Mouse (Mus musculus): Measurements from ENCODE around the gene Hip1. TPM values are rescaled to one million over a fixed set of nuclear protein-coding genes. Genes with fewer than 3 reads are reported as not detected.

Gene Hip1
- total and polyA plus RNA-seq, 2 experiments from 2014 or later: 9.8 to 41.0 TPM

- H3K27me3 ChIP-seq (ENCODE audit: control insufficient read depth, insufficient read depth, low read length): no peaks in the 10 kb centered on the region
- H3K9me3 ChIP-seq (replicated peaks; ENCODE audit: control insufficient read depth, low read length): no peaks in the 10 kb centered on the region
- H3K4me1 ChIP-seq (ENCODE audit: control insufficient read depth, insufficient read depth): peaks cover 15% of the 10 kb centered on the region
- no peak overlapping the region for H3K9ac ChIP-seq (replicated peaks; ENCODE audit: low read depth, low read length)
- peaks cover 17% of the 10 kb centered on the region for H3K36me3 ChIP-seq (replicated peaks; ENCODE audit: control insufficient read depth, insufficient read depth, low read length)
- H3K27ac ChIP-seq (ENCODE audit: low read depth): no peak overlapping the region
- no peak overlapping the region for H3K4me2 ChIP-seq (ENCODE audit: low read depth, low read length)
- no peak for ATAC-seq (ENCODE audit: insufficient read depth, low read depth)
- DNase-seq (ENCODE audit: low spot score): no peak
- 69% methylated on average over 6 of the region's 6 CpGs for WGBS
- TF ChIP-seq CTCF (IDR thresholded peaks at IDR 0.05; ENCODE audit: low read depth): no peak
- no peak for TF ChIP-seq EP300 (IDR thresholded peaks at IDR 0.05; ENCODE audit: low read depth)
- no peak overlapping the region for H3K4me3 ChIP-seq (ENCODE audit: low read depth, low read length)
Measured at GRCm38 (mm10) chr5:135368312-135368711, 176.6 kb downstream of the Hip1 start.

- peaks cover 15% of the 10 kb centered on the region for H3K4me1 ChIP-seq (ENCODE audit: control insufficient read depth, insufficient read depth)
- no peak for DNase-seq (ENCODE audit: low spot score)
- H3K4me3 ChIP-seq (ENCODE audit: low read depth, low read length): no peak overlapping the region
- H3K9ac ChIP-seq (replicated peaks; ENCODE audit: low read depth, low read length): no peak overlapping the region
- no peak for ATAC-seq (ENCODE audit: insufficient read depth, low read depth)
- H3K27me3 ChIP-seq (ENCODE audit: control insufficient read depth, insufficient read depth, low read length): no peaks in the 10 kb centered on the region
- no peaks in the 10 kb centered on the region for H3K9me3 ChIP-seq (replicated peaks; ENCODE audit: control insufficient read depth, low read length)
- H3K27ac ChIP-seq (ENCODE audit: low read depth): no peak overlapping the region
- H3K4me2 ChIP-seq (ENCODE audit: low read depth, low read length): no peak overlapping the region
- H3K36me3 ChIP-seq (replicated peaks; ENCODE audit: control insufficient read depth, insufficient read depth, low read length): peaks cover 13% of the 10 kb centered on the region
- TF ChIP-seq CTCF (IDR thresholded peaks at IDR 0.05; ENCODE audit: low read depth) (peak; percentile 43; the same call in 1 of the 2 replicates), EP300 (IDR thresholded peaks at IDR 0.05; ENCODE audit: low read depth) (no peak)
- 48% methylated on average over 6 of the region's 6 CpGs for WGBS
Measured at GRCm38 (mm10) chr5:135367841-135368240, 177.1 kb downstream of the Hip1 start.

- no peak overlapping the region for H3K4me3 ChIP-seq (ENCODE audit: low read depth, low read length)
- H3K4me2 ChIP-seq (ENCODE audit: low read depth, low read length): no peak overlapping the region
- H3K9me3 ChIP-seq (replicated peaks; ENCODE audit: control insufficient read depth, low read length): no peaks in the 10 kb centered on the region
- H3K27me3 ChIP-seq (ENCODE audit: control insufficient read depth, insufficient read depth, low read length): no peaks in the 10 kb centered on the region
- TF ChIP-seq CTCF (IDR thresholded peaks at IDR 0.05; ENCODE audit: low read depth) (peak; percentile 69), EP300 (IDR thresholded peaks at IDR 0.05; ENCODE audit: low read depth) (no peak)
- DNase-seq (ENCODE audit: low spot score) (peak; percentile 27), ATAC-seq (ENCODE audit: insufficient read depth, low read depth) (peak; percentile 30; the same call in 1 of the 2 replicates)
- H3K27ac ChIP-seq (ENCODE audit: low read depth): no peak overlapping the region
- H3K4me1 ChIP-seq (ENCODE audit: control insufficient read depth, insufficient read depth): peaks cover 6% of the 10 kb centered on the region; the same call in 1 of the 2 replicates
- H3K36me3 ChIP-seq (replicated peaks; ENCODE audit: control insufficient read depth, insufficient read depth, low read length): no peaks in the 10 kb centered on the region
- H3K9ac ChIP-seq (replicated peaks; ENCODE audit: low read depth, low read length): no peak overlapping the region
- WGBS: 24% methylated on average over 12 of the region's 12 CpGs
Measured at GRCm38 (mm10) chr5:135363540-135363939, 181.4 kb downstream of the Hip1 start.

GRCm38 (mm10) chr5:135362572-135362971 lies 182.3 kb downstream of the Hip1 start:
- WGBS: 76% methylated on average over 3 of the region's 3 CpGs
- peaks cover 6% of the 10 kb centered on the region; the same call in 1 of the 2 replicates for H3K4me1 ChIP-seq (ENCODE audit: control insufficient read depth, insufficient read depth)
- no peaks in the 10 kb centered on the region for H3K36me3 ChIP-seq (replicated peaks; ENCODE audit: control insufficient read depth, insufficient read depth, low read length)
- ATAC-seq (ENCODE audit: insufficient read depth, low read depth) (no peak), DNase-seq (ENCODE audit: low spot score) (no peak)
- H3K9me3 ChIP-seq (replicated peaks; ENCODE audit: control insufficient read depth, low read length): no peaks in the 10 kb centered on the region
- H3K27me3 ChIP-seq (ENCODE audit: control insufficient read depth, insufficient read depth, low read length): no peaks in the 10 kb centered on the region
- no peak overlapping the region for H3K4me3 ChIP-seq (ENCODE audit: low read depth, low read length)
- H3K9ac ChIP-seq (replicated peaks; ENCODE audit: low read depth, low read length): no peak overlapping the region
- no peak overlapping the region for H3K27ac ChIP-seq (ENCODE audit: low read depth)
- no peak overlapping the region for H3K4me2 ChIP-seq (ENCODE audit: low read depth, low read length)
- TF ChIP-seq CTCF (IDR thresholded peaks at IDR 0.05; ENCODE audit: low read depth): no peak
- TF ChIP-seq EP300 (IDR thresholded peaks at IDR 0.05; ENCODE audit: low read depth): no peak

- H3K9me3 ChIP-seq (replicated peaks; ENCODE audit: control insufficient read depth, low read length): no peaks in the 10 kb centered on the region
- no peak for TF ChIP-seq CTCF (IDR thresholded peaks at IDR 0.05; ENCODE audit: low read depth)
- TF ChIP-seq EP300 (IDR thresholded peaks at IDR 0.05; ENCODE audit: low read depth): no peak
- no peak overlapping the region for H3K4me2 ChIP-seq (ENCODE audit: low read depth, low read length)
- H3K9ac ChIP-seq (replicated peaks; ENCODE audit: low read depth, low read length): no peak overlapping the region
- DNase-seq (ENCODE audit: low spot score): no peak
- H3K4me1 ChIP-seq (ENCODE audit: control insufficient read depth, insufficient read depth): peaks cover 6% of the 10 kb centered on the region; the same call in 1 of the 2 replicates
- H3K36me3 ChIP-seq (replicated peaks; ENCODE audit: control insufficient read depth, insufficient read depth, low read length): no peaks in the 10 kb centered on the region
- H3K27me3 ChIP-seq (ENCODE audit: control insufficient read depth, insufficient read depth, low read length): no peaks in the 10 kb centered on the region
- ATAC-seq (ENCODE audit: insufficient read depth, low read depth): peak; percentile 64; the same call in 1 of the 2 replicates
- H3K4me3 ChIP-seq (ENCODE audit: low read depth, low read length): no peak overlapping the region
- H3K27ac ChIP-seq (ENCODE audit: low read depth): no peak overlapping the region
- 40% methylated on average over 2 of the region's 2 CpGs for WGBS
Measured at GRCm38 (mm10) chr5:135359772-135360171, 185.1 kb downstream of the Hip1 start.

GRCm38 (mm10) chr5:135357556-135357955 lies 187.4 kb downstream of the Hip1 start:
- peaks cover 6% of the 10 kb centered on the region; the same call in 1 of the 2 replicates for H3K4me1 ChIP-seq (ENCODE audit: control insufficient read depth, insufficient read depth)
- ATAC-seq (ENCODE audit: insufficient read depth, low read depth): no peak
- no peak overlapping the region for H3K4me2 ChIP-seq (ENCODE audit: low read depth, low read length)
- no peaks in the 10 kb centered on the region for H3K36me3 ChIP-seq (replicated peaks; ENCODE audit: control insufficient read depth, insufficient read depth, low read length)
- H3K9ac ChIP-seq (replicated peaks; ENCODE audit: low read depth, low read length): no peak overlapping the region
- H3K9me3 ChIP-seq (replicated peaks; ENCODE audit: control insufficient read depth, low read length): no peaks in the 10 kb centered on the region
- WGBS: 77% methylated on average over 2 of the region's 2 CpGs
- H3K4me3 ChIP-seq (ENCODE audit: low read depth, low read length): no peak overlapping the region
- TF ChIP-seq CTCF (IDR thresholded peaks at IDR 0.05; ENCODE audit: low read depth) (no peak), EP300 (IDR thresholded peaks at IDR 0.05; ENCODE audit: low read depth) (no peak)
- DNase-seq (ENCODE audit: low spot score): no peak
- H3K27ac ChIP-seq (ENCODE audit: low read depth): no peak overlapping the region
- H3K27me3 ChIP-seq (ENCODE audit: control insufficient read depth, insufficient read depth, low read length): peaks cover 12% of the 10 kb centered on the region

Small RNAs within 50 kb of the gene (microRNA-seq; reads per million reads assigned to microRNA genes)
- 1.1 reads per million for gene Mir7033

Other genes starting within 250 kb of the Hip1 start
- not detected in 2 replicates for gene Fkbp6, start 195.1 kb downstream of the Hip1 start, total RNA-seq (2014; rRNA removed; ENCODE audit: low replicate concordance)
- gene Fkbp6, start 195.1 kb downstream of the Hip1 start, polyA plus RNA-seq (2015; fragmentation: Nextera tagmentation; extraction: Ambion mirVana): not detected in 2 replicates
- not detected in 2 replicates for gene Trim50, start 191.8 kb downstream of the Hip1 start, total RNA-seq (2014; rRNA removed; ENCODE audit: low replicate concordance)
- gene Trim50, start 191.8 kb downstream of the Hip1 start, polyA plus RNA-seq (2015; fragmentation: Nextera tagmentation; extraction: Ambion mirVana): not detected in 2 replicates
- gene Nsun5, start 175.2 kb downstream of the Hip1 start, total RNA-seq (2014; rRNA removed; ENCODE audit: low replicate concordance): 8.7 and 19.3 TPM in 2 replicates
- gene Nsun5, start 175.2 kb downstream of the Hip1 start, polyA plus RNA-seq (2015; fragmentation: Nextera tagmentation; extraction: Ambion mirVana): 11.4 and 13.1 TPM in 2 replicates
- gene Pom121, start 150.6 kb downstream of the Hip1 start, total RNA-seq (2014; rRNA removed; ENCODE audit: low replicate concordance): 8.4 and 10.3 TPM in 2 replicates
- gene Pom121, start 150.6 kb downstream of the Hip1 start, polyA plus RNA-seq (2015; fragmentation: Nextera tagmentation; extraction: Ambion mirVana): 3.6 and 4.4 TPM in 2 replicates
- not detected in 2 replicates for gene Ccl26, start 18.4 kb upstream of the Hip1 start, total RNA-seq (2014; rRNA removed; ENCODE audit: low replicate concordance)
- gene Ccl26, start 18.4 kb upstream of the Hip1 start, polyA plus RNA-seq (2015; fragmentation: Nextera tagmentation; extraction: Ambion mirVana): not detected in 2 replicates
- not detected in 2 replicates for gene Ccl24, start 27.9 kb upstream of the Hip1 start, total RNA-seq (2014; rRNA removed; ENCODE audit: low replicate concordance)
- 0.45 and 0.82 TPM in 2 replicates for gene Ccl24, start 27.9 kb upstream of the Hip1 start, polyA plus RNA-seq (2015; fragmentation: Nextera tagmentation; extraction: Ambion mirVana)
- 6.7 and 11.6 TPM in 2 replicates for gene Rhbdd2, start 87.5 kb upstream of the Hip1 start, total RNA-seq (2014; rRNA removed; ENCODE audit: low replicate concordance)
- gene Rhbdd2, start 87.5 kb upstream of the Hip1 start, polyA plus RNA-seq (2015; fragmentation: Nextera tagmentation; extraction: Ambion mirVana): 37.8 and 40.0 TPM in 2 replicates
- gene Por, start 124.9 kb upstream of the Hip1 start, total RNA-seq (2014; rRNA removed; ENCODE audit: low replicate concordance): 71.7 and 85.6 TPM in 2 replicates
- 44.9 and 45.0 TPM in 2 replicates for gene Por, start 124.9 kb upstream of the Hip1 start, polyA plus RNA-seq (2015; fragmentation: Nextera tagmentation; extraction: Ambion mirVana)
- 25.6 and 32.6 TPM in 2 replicates for gene Tmem120a, start 199.3 kb upstream of the Hip1 start, total RNA-seq (2014; rRNA removed; ENCODE audit: low replicate concordance)
- gene Tmem120a, start 199.3 kb upstream of the Hip1 start, polyA plus RNA-seq (2015; fragmentation: Nextera tagmentation; extraction: Ambion mirVana): 33.9 and 34.2 TPM in 2 replicates
- gene Styxl1, start 233.3 kb upstream of the Hip1 start, total RNA-seq (2014; rRNA removed; ENCODE audit: low replicate concordance): not detected in 2 replicates
- 0.18 and 0.42 TPM in 2 replicates for gene Styxl1, start 233.3 kb upstream of the Hip1 start, polyA plus RNA-seq (2015; fragmentation: Nextera tagmentation; extraction: Ambion mirVana)
- gene Mdh2, start 233.4 kb upstream of the Hip1 start, total RNA-seq (2014; rRNA removed; ENCODE audit: low replicate concordance): 389 and 420 TPM in 2 replicates
- gene Mdh2, start 233.4 kb upstream of the Hip1 start, polyA plus RNA-seq (2015; fragmentation: Nextera tagmentation; extraction: Ambion mirVana): 2,045 and 2,081 TPM in 2 replicates

Data from heart, postnatal 0 days (tissue).